Mouse (Mus musculus): ENCODE data around the gene Pdp2. TPM values are rescaled to one million over a fixed set of nuclear protein-coding genes. Genes with fewer than 3 reads are reported as not detected.
A peak's percentile ranks its signal among the peaks of the same experiment; 100 is the strongest.
"Not testable (repeated sequence)": the region's sequence is repeated elsewhere in the genome, so short reads cannot be mapped to it uniquely, and the experiment has no call there.

Gene Pdp2
- polyA plus RNA-seq, 1 experiment from 2014 or later = 21.0 TPM

DNA sequence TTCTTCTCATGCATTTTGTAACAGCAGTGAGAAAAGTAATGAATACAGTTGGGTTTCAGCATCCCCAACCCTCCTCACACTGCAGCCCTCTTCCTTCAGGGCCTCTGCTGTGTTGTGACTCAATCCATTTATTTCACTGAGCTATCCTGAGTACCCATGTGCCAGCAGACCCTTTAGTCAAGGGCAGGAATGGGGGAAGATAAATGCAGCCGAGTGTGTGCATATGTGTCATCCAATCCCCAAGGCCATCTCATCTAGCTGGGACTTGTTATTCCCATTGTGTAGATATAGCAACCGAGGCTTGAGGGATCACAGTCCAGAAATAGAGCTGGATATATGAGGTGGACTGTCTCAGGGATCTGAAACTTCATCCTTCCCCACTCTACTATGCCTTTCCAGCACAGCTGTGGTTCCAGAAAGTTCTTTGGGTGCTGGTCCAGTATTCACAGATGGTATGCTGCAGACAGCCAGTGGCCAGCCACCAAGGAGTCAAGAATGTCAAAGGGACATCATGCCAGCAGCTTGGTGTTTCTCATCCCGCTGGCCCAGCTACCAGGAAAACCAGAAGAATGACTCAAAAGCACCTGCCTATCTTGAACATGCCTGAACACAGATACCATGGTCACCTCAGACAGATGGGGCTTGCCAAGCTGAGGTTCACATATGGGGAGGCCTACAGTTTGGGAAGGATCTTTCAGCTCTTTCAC lies 43.9 kb downstream of the Pdp2 start:
- Histone ChIP-seq H3K36me3 (ENCODE audit: control insufficient read depth, insufficient read depth, low read length) (peaks cover 16% of the 10 kb centered on the region; the same call in 1 of the 2 replicates), H3K4me3 (ENCODE audit: low read depth, low read length) (no peak overlapping the region), H3K27me3 (ENCODE audit: control insufficient read depth, insufficient read depth, low read length) (peaks cover 2% of the 10 kb centered on the region; the same call in 1 of the 2 replicates), H3K9ac (replicated peaks; ENCODE audit: low read depth, low read length) (no peak overlapping the region), H3K9me3 (ENCODE audit: control insufficient read depth, low read length) (no peaks in the 10 kb centered on the region), H3K27ac (ENCODE audit: low read depth, low read length) (no peak overlapping the region), H3K4me1 (ENCODE audit: control insufficient read depth, insufficient read depth, low read length) (peaks cover 7% of the 10 kb centered on the region; the same call in 1 of the 2 replicates), H3K4me2 (ENCODE audit: low read depth, low read length) (no peak overlapping the region)
- ATAC-seq (ENCODE audit: low read depth) = no peak
- 95% methylated on average over 3 of the region's 3 CpGs for WGBS

GRCm38 (mm10) chr8:104638010-104638409 lies 46.8 kb downstream of the Pdp2 start:
- ATAC-seq (ENCODE audit: low read depth) = no peak
- WGBS = 92% methylated on average over 6 of the region's 6 CpGs
- no peak overlapping the region for H3K9ac ChIP-seq (replicated peaks; ENCODE audit: low read depth, low read length)
- H3K4me3 ChIP-seq (ENCODE audit: low read depth, low read length) = no peak overlapping the region
- H3K9me3 ChIP-seq (ENCODE audit: control insufficient read depth, low read length) = no peaks in the 10 kb centered on the region
- H3K4me2 ChIP-seq (ENCODE audit: low read depth, low read length) = no peak overlapping the region
- no peaks in the 10 kb centered on the region for H3K27me3 ChIP-seq (ENCODE audit: control insufficient read depth, insufficient read depth, low read length)
- no peak overlapping the region for H3K27ac ChIP-seq (ENCODE audit: low read depth, low read length)
- H3K36me3 ChIP-seq (ENCODE audit: control insufficient read depth, insufficient read depth, low read length) = peaks cover 16% of the 10 kb centered on the region; the same call in 1 of the 2 replicates
- H3K4me1 ChIP-seq (ENCODE audit: control insufficient read depth, insufficient read depth, low read length) = peaks cover 16% of the 10 kb centered on the region

DNA sequence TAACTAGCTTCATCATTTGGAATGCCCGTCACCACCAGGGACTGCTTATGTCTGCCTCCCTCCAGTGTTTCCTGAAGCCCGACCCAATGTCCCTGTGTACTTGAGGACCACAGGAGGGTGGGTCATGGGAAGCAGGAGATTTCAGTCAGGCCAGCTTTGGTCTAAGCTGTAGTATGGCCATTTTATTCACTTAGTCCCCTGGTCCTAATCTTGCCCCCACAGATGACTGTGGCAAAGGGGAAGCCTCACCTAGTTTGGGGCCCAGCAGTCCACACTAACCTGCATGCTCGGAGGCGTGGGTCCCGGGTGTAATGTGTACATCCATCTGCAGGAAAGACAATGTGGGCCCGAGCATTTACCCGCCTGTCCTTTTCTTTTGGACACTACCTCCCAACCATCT lies 49.0 kb downstream of the Pdp2 start:
- H3K36me3 ChIP-seq (ENCODE audit: control insufficient read depth, insufficient read depth, low read length) = peaks cover 11% of the 10 kb centered on the region; the same call in 1 of the 2 replicates
- H3K4me1 ChIP-seq (ENCODE audit: control insufficient read depth, insufficient read depth, low read length) = peaks cover 16% of the 10 kb centered on the region
- WGBS = 92% methylated on average over 7 of the region's 7 CpGs
- no peaks in the 10 kb centered on the region for H3K27me3 ChIP-seq (ENCODE audit: control insufficient read depth, insufficient read depth, low read length)
- H3K4me2 ChIP-seq (ENCODE audit: low read depth, low read length) = peak overlapping the region; percentile 86
- no peak overlapping the region for H3K27ac ChIP-seq (ENCODE audit: low read depth, low read length)
- 0 out of 2 replicates have a peak overlapping the region, but pooled peaks have one; percentile 8 for H3K9ac ChIP-seq (replicated peaks; ENCODE audit: low read depth, low read length)
- no peaks in the 10 kb centered on the region for H3K9me3 ChIP-seq (ENCODE audit: control insufficient read depth, low read length)
- no peak for ATAC-seq (ENCODE audit: low read depth)
- peak overlapping the region; percentile 76; the same call in 1 of the 2 replicates for H3K4me3 ChIP-seq (ENCODE audit: low read depth, low read length)

- Histone ChIP-seq H3K36me3 (ENCODE audit: control insufficient read depth, insufficient read depth, low read length) (peaks cover 10% of the 10 kb centered on the region; the same call in 1 of the 2 replicates), H3K27ac (ENCODE audit: low read depth, low read length) (no peak overlapping the region), H3K27me3 (ENCODE audit: control insufficient read depth, insufficient read depth, low read length) (no peaks in the 10 kb centered on the region), H3K9ac (replicated peaks; ENCODE audit: low read depth, low read length) (peak overlapping the region; percentile 72), H3K4me2 (ENCODE audit: low read depth, low read length) (peak overlapping the region; percentile 86), H3K9me3 (ENCODE audit: control insufficient read depth, low read length) (no peaks in the 10 kb centered on the region), H3K4me3 (ENCODE audit: low read depth, low read length) (peak overlapping the region; percentile 76), H3K4me1 (ENCODE audit: control insufficient read depth, insufficient read depth, low read length) (peaks cover 16% of the 10 kb centered on the region)
- peak; percentile 21 for ATAC-seq (ENCODE audit: low read depth)
- WGBS = 12% methylated on average over 25 of the region's 25 CpGs
These were observed 49.6 kb downstream of the Pdp2 start for GRCm38 (mm10) chr8:104640831-104641370.

DNA sequence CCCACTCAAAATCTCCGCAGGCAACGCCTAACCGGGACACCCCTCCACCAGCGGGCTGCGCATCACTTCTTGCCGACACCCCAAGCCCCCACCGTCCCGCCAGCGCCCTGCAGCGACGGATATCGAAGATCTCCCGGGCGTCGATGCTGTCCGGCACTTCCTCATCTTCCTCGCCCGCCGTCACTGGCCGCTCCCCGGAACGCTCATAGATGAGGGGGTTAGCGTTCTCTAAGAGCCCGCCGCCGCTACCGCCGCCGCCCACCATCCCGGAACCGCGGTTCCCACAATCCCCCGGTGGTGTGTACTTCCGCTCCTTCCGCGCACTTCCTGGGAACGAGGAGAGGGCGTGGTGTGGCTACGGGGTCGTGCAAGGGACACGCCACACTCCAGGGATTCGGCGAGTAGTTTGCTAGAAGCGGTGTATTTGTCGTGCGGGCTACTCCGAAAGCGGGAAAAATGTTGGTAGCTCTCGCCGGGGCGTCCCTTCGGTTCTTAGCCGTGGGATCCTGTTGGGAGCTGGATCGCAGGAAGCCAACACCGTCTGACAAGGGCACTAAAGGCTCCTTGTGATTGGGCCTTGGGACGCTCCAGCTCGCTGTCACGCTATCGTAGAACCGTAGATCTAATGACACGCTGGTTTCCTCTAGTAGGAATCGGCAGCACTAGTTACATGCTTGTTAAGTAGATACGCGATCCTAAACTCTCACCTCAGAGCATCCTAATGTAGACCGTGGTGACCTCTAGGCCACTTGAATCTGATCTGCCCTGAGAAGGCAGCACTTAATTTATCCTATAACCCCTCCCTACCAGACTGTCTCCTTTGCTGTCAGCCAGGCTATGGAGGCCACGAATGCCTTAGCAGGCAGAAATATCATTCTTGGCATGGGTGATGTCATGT lies 50.4 kb downstream of the Pdp2 start, which contains the start of gene Ciao2b:
TSS of gene Ciao2b (minus strand) at position 540 of the 898 bp plus-strand sequence.
- H3K4me1 ChIP-seq (ENCODE audit: control insufficient read depth, insufficient read depth, low read length) = peaks cover 16% of the 10 kb centered on the region
- peak within 1 kb of the TSS; percentile 72 for H3K9ac ChIP-seq (replicated peaks; ENCODE audit: low read depth, low read length)
- under 1% methylated on average over 66 of the region's 66 CpGs for WGBS
- peaks cover 10% of the 10 kb centered on the region; the same call in 1 of the 2 replicates for H3K36me3 ChIP-seq (ENCODE audit: control insufficient read depth, insufficient read depth, low read length)
- H3K9me3 ChIP-seq (ENCODE audit: control insufficient read depth, low read length) = no peaks in the 10 kb centered on the region
- peak within 1 kb of the TSS; percentile 76 for H3K4me3 ChIP-seq (ENCODE audit: low read depth, low read length)
- no peaks in the 10 kb centered on the region for H3K27me3 ChIP-seq (ENCODE audit: control insufficient read depth, insufficient read depth, low read length)
- H3K27ac ChIP-seq (ENCODE audit: low read depth, low read length) = peak within 1 kb of the TSS; percentile 83
- peak; percentile 97 for ATAC-seq (ENCODE audit: low read depth)
- peak within 1 kb of the TSS; percentile 86 for H3K4me2 ChIP-seq (ENCODE audit: low read depth, low read length)

GRCm38 (mm10) chr8:104642324-104642654 lies 51.0 kb downstream of the Pdp2 start:
- Histone ChIP-seq H3K9me3 (ENCODE audit: control insufficient read depth, low read length) (no peaks in the 10 kb centered on the region), H3K4me1 (ENCODE audit: control insufficient read depth, insufficient read depth, low read length) (peaks cover 16% of the 10 kb centered on the region), H3K36me3 (ENCODE audit: control insufficient read depth, insufficient read depth, low read length) (0 out of 2 replicates have a peak, but pooled peaks cover 6% of the 10 kb centered on the region), H3K9ac (replicated peaks; ENCODE audit: low read depth, low read length) (peak overlapping the region; percentile 72), H3K4me3 (ENCODE audit: low read depth, low read length) (peak overlapping the region; percentile 76), H3K27ac (ENCODE audit: low read depth, low read length) (peak overlapping the region; percentile 83), H3K4me2 (ENCODE audit: low read depth, low read length) (peak overlapping the region; percentile 86), H3K27me3 (ENCODE audit: control insufficient read depth, insufficient read depth, low read length) (no peaks in the 10 kb centered on the region)
- ATAC-seq (ENCODE audit: low read depth) = peak; percentile 35; the same call in 1 of the 2 replicates
- 68% methylated on average over 6 of the region's 6 CpGs for WGBS

DNA sequence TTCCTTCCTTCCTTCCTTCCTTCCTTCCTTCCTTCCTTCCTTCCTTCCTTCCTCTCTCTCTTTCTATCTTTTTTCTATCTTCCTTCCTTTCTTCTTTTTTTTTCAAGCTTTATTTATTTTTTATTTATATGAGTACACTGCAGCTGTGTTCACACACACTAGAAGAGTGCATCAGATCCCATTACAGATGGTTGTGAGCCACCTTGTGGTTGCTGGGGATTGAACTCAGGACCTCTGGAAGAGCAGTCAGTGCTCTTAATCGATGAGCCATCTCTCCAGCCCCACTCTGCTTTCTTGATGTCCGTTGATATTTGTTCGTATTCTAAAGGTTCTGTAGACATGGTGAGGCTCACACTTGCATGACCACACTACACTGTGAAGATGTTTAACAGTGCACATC lies 52.9 kb downstream of the Pdp2 start:
- H3K4me3 ChIP-seq (ENCODE audit: low read depth, low read length); H3K36me3 ChIP-seq (ENCODE audit: control insufficient read depth, insufficient read depth, low read length); H3K27me3 ChIP-seq (ENCODE audit: control insufficient read depth, insufficient read depth, low read length); ATAC-seq (ENCODE audit: low read depth); H3K4me2 ChIP-seq (ENCODE audit: low read depth, low read length); H3K27ac ChIP-seq (ENCODE audit: low read depth, low read length); H3K9me3 ChIP-seq (ENCODE audit: control insufficient read depth, low read length); H3K9ac ChIP-seq (replicated peaks; ENCODE audit: low read depth, low read length): not testable (repeated sequence)
- peaks cover 16% of the 10 kb centered on the region for H3K4me1 ChIP-seq (ENCODE audit: control insufficient read depth, insufficient read depth, low read length)
- WGBS = 79% methylated on average over 3 of the region's 3 CpGs
